Mouse (Mus musculus): ENCODE measurements around the gene Miip. TPM values are rescaled to one million over a fixed set of nuclear protein-coding genes. Genes with fewer than 3 reads are reported as not detected.

Miip gene
- total RNA-seq, 2 experiments from 2014 or later = 8.8 to 12.4 TPM

Other genes with a start within 250 kb of the Miip start
- gene Zfp979, start 226.3 kb downstream of the Miip start, total RNA-seq (2021) = 1 to 10 TPM; 3.2 to 4.4 TPM
- gene Zfp534, start 166.3 kb downstream of the Miip start, total RNA-seq (2021) = not detected
- gene Zfp984, start 59.0 kb downstream of the Miip start, total RNA-seq (2021) = 1 to 10 TPM; 3.4 to 5.2 TPM
- gene Zfp933, start 20.4 kb downstream of the Miip start, total RNA-seq (2021) = 10 to 100 TPM; 11.2 to 12.4 TPM
- 10 to 100 TPM; 11.2 to 14.3 TPM for gene Fv1, start 163 bp upstream of the Miip start, total RNA-seq (2021)
- 100 to 1,000 TPM; 583 to 610 TPM for gene Mfn2, start 35.9 kb upstream of the Miip start, total RNA-seq (2021)
- 100 to 1,000 TPM in 1 of 2 experiments, 10 to 100 TPM in 1; 97.7 to 104 TPM for gene Plod1, start 68.0 kb upstream of the Miip start, total RNA-seq (2021)
- 10 to 100 TPM; 47.0 to 49.5 TPM for gene 2510039O18Rik, start 72.1 kb upstream of the Miip start, total RNA-seq (2021)
- 100 to 1,000 TPM; 204 to 360 TPM for gene Nppb, start 117.0 kb upstream of the Miip start, total RNA-seq (2021)
- gene Nppa, start 131.9 kb upstream of the Miip start, total RNA-seq (2021) = 1,000 to 10,000 TPM in 1 of 2 experiments, 100 to 1,000 TPM in 1; 613 to 1,804 TPM
- gene Clcn6, start 170.0 kb upstream of the Miip start, total RNA-seq (2021) = 10 to 100 TPM; 11.0 to 14.6 TPM
- 10 to 100 TPM; 15.2 to 16.5 TPM for gene Mthfr, start 170.3 kb upstream of the Miip start, total RNA-seq (2021)
- gene Agtrap, start 219.2 kb upstream of the Miip start, total RNA-seq (2021) = 10 to 100 TPM; 33.6 to 37.0 TPM

Data from heart, postnatal 10 days (tissue).